Mouse (Mus musculus): ENCODE data around the gene Pex6.

DNA sequence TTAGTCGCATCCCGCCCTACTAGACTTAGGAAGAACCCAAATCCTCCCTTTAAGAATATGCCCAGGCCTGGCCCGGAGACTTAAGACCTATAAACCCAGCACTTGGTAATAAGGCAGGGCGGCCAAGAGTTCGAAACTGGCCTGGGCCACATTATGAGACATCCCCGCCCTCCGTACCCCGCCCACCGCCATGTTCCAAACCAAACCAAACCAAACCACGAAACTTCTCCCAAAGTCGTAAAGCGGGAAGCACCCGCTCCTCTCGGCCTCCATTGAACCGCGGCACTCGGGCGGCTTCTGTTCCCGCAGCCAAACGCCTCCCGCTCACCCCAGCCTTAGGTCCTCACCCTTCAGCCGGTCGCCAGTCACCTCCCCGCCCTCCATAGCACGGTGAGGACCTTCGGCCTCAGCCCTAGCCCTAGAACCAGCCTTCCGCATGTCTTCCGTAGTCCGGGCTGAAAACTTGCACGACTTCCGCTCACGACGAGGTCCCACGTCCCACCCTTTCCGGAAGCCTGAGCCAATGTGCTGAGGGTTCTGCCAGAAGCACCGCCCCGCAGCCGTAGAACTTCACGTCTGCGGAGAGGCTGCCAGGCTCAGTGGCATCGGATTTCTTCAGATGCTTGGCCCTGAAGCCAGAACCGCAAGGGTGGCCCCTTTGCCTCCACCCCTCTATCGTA, 37.3 kb upstream of the Pex6 start, which contains the start of gene Rrp36:
- TF ChIP-seq CTCF (IDR thresholded peaks at IDR 0.05; ENCODE audit: low read depth): no peak
- TF ChIP-seq EP300 (IDR thresholded peaks at IDR 0.05; ENCODE audit: low read depth): no peak
